Mouse (Mus musculus): ENCODE data around the gene Gm20388. TPM values are rescaled to one million over a fixed set of nuclear protein-coding genes. Genes with fewer than 3 reads are reported as not detected.

Gm20388 gene
- total and polyA plus RNA-seq, 2 experiments from 2014 or later, result 51.3 TPM; not detected in 1

DNA sequence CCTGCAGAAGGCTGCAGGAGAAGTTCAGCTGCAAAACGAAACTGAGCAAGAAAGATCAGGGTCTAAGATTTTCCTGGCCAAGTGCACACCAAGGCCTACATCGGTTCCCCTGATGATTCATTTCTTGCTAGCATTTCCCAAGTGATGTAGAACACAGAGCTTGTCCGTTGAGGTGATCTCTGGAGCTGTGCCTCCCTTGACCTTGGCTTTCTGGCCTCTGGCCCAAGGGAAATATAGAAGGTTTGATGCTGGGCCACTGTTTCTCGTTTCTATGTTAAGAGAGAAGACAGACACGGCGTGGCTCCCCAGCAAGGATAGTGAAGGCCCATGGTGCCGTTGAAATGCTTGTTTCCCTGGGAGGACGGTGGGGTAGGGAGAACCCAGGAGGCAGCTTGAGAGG, 3857.2 kb downstream of the Gm20388 start:
- Histone ChIP-seq H3K9me3 (ENCODE audit: low read length) (no peaks in the 10 kb centered on the region), H3K36me3 (ENCODE audit: insufficient read depth) (no peaks in the 10 kb centered on the region), H3K27me3 (ENCODE audit: insufficient read depth, low read length) (no peaks in the 10 kb centered on the region), H3K9ac (no peak overlapping the region), H3K4me2 (ENCODE audit: low read depth) (no peak overlapping the region), H3K27ac (ENCODE audit: low read depth, low read length) (peak overlapping the region; percentile 59), H3K4me1 (ENCODE audit: insufficient read depth) (no peaks in the 10 kb centered on the region), H3K4me3 (ENCODE audit: low read depth, low read length) (no peak overlapping the region)
- DNase-seq, result no peak
- 88% methylated on average over 8 of the region's 8 CpGs for WGBS
- no peak for ATAC-seq
- TF ChIP-seq CTCF (IDR thresholded peaks at IDR 0.05; ENCODE audit: low read depth), result no peak

DNA sequence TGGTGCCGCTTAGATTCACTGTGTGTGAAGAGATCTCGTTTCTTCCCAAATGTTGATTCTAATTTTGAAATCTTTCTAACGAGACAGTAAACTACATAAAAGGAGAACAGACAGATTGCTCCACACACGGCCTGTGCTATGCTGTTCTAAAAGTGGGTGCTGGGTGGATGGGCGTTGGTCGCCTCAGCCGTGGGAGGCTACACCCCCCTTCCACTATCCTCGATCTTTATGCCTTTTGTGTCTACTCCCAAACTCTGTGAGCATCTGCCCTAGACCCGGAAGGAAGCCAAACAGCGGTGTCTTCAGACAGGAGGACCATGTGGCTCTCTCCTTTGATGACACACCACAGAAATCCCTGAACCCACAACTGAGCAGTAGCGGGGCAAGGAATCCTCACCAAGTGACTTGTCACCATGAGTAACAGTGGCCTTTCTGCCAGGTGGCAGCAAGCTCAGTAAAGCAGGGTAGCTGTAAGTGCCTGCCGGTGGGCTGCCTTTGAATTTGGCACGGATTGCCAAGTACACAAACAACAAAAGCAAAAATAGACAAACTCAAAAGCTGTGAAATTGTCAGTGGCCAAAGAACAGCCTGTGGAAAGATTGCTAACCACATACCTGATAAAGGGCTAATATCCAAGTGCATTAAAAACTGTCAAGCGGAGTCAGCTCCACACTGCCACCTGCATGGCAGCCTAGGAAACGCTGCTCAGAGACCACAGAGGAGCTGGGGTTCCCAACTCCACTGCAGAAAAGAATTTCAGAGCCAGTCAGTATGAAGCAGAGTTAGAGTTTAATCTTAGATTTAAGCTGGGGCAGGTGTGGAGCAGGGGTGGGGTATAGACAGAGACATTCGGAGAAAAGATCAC, 3858.1 kb downstream of the Gm20388 start:
- DNase-seq (peak; percentile 85), ATAC-seq (peak; percentile 70)
- no peak overlapping the region for H3K4me2 ChIP-seq (ENCODE audit: low read depth)
- WGBS, result 54% methylated on average over 16 of the region's 16 CpGs
- H3K36me3 ChIP-seq (ENCODE audit: insufficient read depth), result no peaks in the 10 kb centered on the region
- H3K27ac ChIP-seq (ENCODE audit: low read depth, low read length), result peak overlapping the region; percentile 71
- no peaks in the 10 kb centered on the region for H3K9me3 ChIP-seq (ENCODE audit: low read length)
- no peak overlapping the region for H3K4me3 ChIP-seq (ENCODE audit: low read depth, low read length)
- TF ChIP-seq CTCF (IDR thresholded peaks at IDR 0.05; ENCODE audit: low read depth), result peak; percentile 88
- no peaks in the 10 kb centered on the region for H3K4me1 ChIP-seq (ENCODE audit: insufficient read depth)
- H3K9ac ChIP-seq, result no peak overlapping the region
- H3K27me3 ChIP-seq (ENCODE audit: insufficient read depth, low read length), result no peaks in the 10 kb centered on the region

DNA sequence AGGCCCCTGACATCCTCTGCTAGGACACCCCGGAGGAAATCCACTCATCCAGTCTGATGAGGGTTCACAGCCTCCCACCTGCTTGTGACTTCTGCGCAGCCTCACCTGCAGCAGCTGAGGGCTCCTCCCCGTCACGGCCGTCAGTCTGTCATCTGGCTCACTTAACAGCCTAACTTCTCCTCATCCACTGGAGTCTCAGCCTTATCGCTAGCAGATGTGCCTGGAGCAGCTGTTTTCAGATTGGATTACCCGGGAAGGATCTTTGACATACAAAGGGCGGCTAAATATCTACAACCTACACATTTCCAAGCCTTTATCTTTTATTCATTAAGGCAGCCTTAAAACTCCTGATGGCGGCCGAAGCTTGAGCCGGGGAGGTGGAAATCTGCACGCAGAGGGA, 3862.8 kb downstream of the Gm20388 start:
- Histone ChIP-seq H3K27ac (ENCODE audit: low read depth, low read length) (no peak overlapping the region), H3K27me3 (ENCODE audit: insufficient read depth, low read length) (no peaks in the 10 kb centered on the region), H3K4me2 (ENCODE audit: low read depth) (no peak overlapping the region), H3K36me3 (ENCODE audit: insufficient read depth) (no peaks in the 10 kb centered on the region), H3K4me1 (ENCODE audit: insufficient read depth) (no peaks in the 10 kb centered on the region), H3K4me3 (ENCODE audit: low read depth, low read length) (no peak overlapping the region), H3K9me3 (ENCODE audit: low read length) (no peaks in the 10 kb centered on the region), H3K9ac (no peak overlapping the region)
- TF ChIP-seq CTCF (IDR thresholded peaks at IDR 0.05; ENCODE audit: low read depth), result no peak
- DNase-seq (no peak), ATAC-seq (no peak)
- 68% methylated on average over 12 of the region's 12 CpGs for WGBS

DNA sequence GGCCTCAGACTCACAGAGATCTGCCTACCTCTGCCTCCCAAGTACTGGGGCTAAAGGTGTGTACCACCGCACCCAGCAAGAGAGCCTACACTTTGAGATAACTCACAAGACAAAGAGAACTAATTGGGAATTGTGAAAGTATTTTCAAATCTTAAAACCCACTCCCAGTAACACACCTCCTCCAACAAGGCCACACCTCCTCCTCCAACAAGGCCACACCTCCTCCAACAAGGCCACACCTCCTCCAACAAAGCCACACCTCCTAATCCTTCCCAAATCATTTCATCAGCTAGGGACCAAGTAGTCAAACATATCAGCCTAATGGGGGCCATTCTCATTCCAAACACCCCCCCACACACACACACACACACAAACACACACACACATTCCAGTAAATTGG, 3863.8 kb downstream of the Gm20388 start:
- no peak for DNase-seq
- H3K36me3 ChIP-seq (ENCODE audit: insufficient read depth), result no peaks in the 10 kb centered on the region
- H3K4me2 ChIP-seq (ENCODE audit: low read depth), result no peak overlapping the region
- H3K9ac ChIP-seq, result no peak overlapping the region
- TF ChIP-seq CTCF (IDR thresholded peaks at IDR 0.05; ENCODE audit: low read depth), result no peak
- H3K4me3 ChIP-seq (ENCODE audit: low read depth, low read length), result no peak overlapping the region
- no peaks in the 10 kb centered on the region for H3K27me3 ChIP-seq (ENCODE audit: insufficient read depth, low read length)
- no peak overlapping the region for H3K27ac ChIP-seq (ENCODE audit: low read depth, low read length)
- H3K4me1 ChIP-seq (ENCODE audit: insufficient read depth), result no peaks in the 10 kb centered on the region
- 100% methylated on average over 1 of the region's 1 CpGs for WGBS
- no peak for ATAC-seq
- H3K9me3 ChIP-seq (ENCODE audit: low read length), result no peaks in the 10 kb centered on the region

DNA sequence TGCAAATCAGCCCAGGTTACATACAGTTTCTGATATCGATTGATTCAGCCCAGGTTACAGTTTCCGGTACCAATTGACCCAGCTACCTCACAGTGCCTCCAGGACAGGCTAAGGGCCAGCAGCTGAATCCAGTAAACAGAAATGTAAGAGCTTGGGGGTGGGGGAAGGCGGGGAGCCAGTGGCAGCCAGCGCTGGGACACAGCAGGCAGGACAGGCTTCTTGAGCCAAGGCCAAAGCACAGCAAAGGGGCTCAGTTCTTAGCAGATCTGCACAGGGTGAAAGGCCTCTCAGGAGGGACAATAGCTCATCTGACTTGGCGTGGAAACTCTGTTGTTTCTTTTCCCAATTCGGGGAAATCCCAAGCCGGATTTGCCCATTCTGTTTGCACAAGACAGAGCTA, 3866.7 kb downstream of the Gm20388 start:
- DNase-seq, result no peak

DNA sequence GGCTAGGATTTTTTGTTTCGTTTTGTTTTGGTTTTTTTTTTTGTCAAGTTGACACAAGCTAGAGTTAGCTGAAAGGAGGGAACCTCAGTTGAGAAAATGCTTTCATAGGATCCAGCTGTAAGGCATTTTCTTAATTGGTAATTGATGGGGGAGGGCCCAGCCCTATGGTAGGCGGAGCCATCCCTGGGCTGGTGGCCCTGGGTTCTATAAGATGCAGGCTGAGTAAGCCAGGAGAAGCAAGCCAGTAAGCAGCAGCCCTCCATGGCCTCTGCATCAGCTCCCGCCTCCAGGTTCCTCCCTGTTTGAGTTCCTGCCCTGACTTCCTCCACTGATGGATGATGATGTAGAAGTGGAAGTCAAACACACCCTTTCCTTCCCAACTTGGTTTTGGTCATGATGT, 3869.8 kb downstream of the Gm20388 start:
- H3K27me3 ChIP-seq (ENCODE audit: insufficient read depth, low read length), result no peaks in the 10 kb centered on the region
- 75% methylated on average over 3 of the region's 3 CpGs for WGBS
- ATAC-seq (no peak), DNase-seq (no peak)
- no peak for TF ChIP-seq CTCF (IDR thresholded peaks at IDR 0.05; ENCODE audit: low read depth)
- no peak overlapping the region for H3K27ac ChIP-seq (ENCODE audit: low read depth, low read length)
- H3K9me3 ChIP-seq (ENCODE audit: low read length), result no peaks in the 10 kb centered on the region
- H3K4me3 ChIP-seq (ENCODE audit: low read depth, low read length), result no peak overlapping the region
- no peaks in the 10 kb centered on the region for H3K36me3 ChIP-seq (ENCODE audit: insufficient read depth)
- H3K4me1 ChIP-seq (ENCODE audit: insufficient read depth), result no peaks in the 10 kb centered on the region
- H3K4me2 ChIP-seq (ENCODE audit: low read depth), result no peak overlapping the region
- H3K9ac ChIP-seq, result no peak overlapping the region

More for the DNA sequence above, 3866.7 kb downstream of the Gm20388 start:
- Histone ChIP-seq H3K4me1 (ENCODE audit: insufficient read depth) (no peaks in the 10 kb centered on the region), H3K4me3 (ENCODE audit: low read depth, low read length) (no peak overlapping the region), H3K9me3 (ENCODE audit: low read length) (no peaks in the 10 kb centered on the region), H3K36me3 (ENCODE audit: insufficient read depth) (no peaks in the 10 kb centered on the region), H3K4me2 (ENCODE audit: low read depth) (no peak overlapping the region), H3K27ac (ENCODE audit: low read depth, low read length) (no peak overlapping the region), H3K27me3 (ENCODE audit: insufficient read depth, low read length) (no peaks in the 10 kb centered on the region), H3K9ac (no peak overlapping the region)
- no peak for TF ChIP-seq CTCF (IDR thresholded peaks at IDR 0.05; ENCODE audit: low read depth)
- no peak for ATAC-seq
- 32% methylated on average over 7 of the region's 7 CpGs for WGBS

DNA sequence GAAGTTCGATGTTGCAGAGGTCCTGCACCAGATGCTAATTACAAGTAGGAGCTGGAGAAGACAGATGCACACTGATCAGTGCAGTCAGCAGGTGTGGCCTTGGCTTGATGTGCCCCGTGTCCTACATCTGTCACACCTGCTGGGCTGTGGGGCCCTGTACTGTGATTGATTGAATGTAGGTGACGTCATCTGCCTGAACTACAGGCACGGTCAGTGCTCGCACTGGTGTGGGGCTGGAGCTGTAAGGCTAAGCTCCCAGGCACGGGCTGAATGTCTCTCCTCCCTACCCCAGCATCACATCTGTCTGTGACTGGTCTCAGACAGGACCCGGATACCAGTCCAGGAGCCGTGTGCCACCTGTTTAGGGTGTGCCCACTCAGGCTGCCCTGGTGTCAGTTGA, 3870.6 kb downstream of the Gm20388 start:
- H3K9me3 ChIP-seq (ENCODE audit: low read length), result no peaks in the 10 kb centered on the region
- no peak for TF ChIP-seq CTCF (IDR thresholded peaks at IDR 0.05; ENCODE audit: low read depth)
- DNase-seq (no peak), ATAC-seq (no peak)
- no peak overlapping the region for H3K4me3 ChIP-seq (ENCODE audit: low read depth, low read length)
- no peak overlapping the region for H3K9ac ChIP-seq
- no peaks in the 10 kb centered on the region for H3K36me3 ChIP-seq (ENCODE audit: insufficient read depth)
- 64% methylated on average over 8 of the region's 8 CpGs for WGBS
- H3K27ac ChIP-seq (ENCODE audit: low read depth, low read length), result no peak overlapping the region
- H3K27me3 ChIP-seq (ENCODE audit: insufficient read depth, low read length), result no peaks in the 10 kb centered on the region
- H3K4me1 ChIP-seq (ENCODE audit: insufficient read depth), result no peaks in the 10 kb centered on the region
- H3K4me2 ChIP-seq (ENCODE audit: low read depth), result no peak overlapping the region

Measured in forebrain, postnatal 0 days (tissue).